Mouse (Mus musculus) forebrain, embryonic 11.5 days (tissue): ENCODE measurements around the gene Ttc7b. TPM values are rescaled to one million over a fixed set of nuclear protein-coding genes. Genes with fewer than 3 reads are reported as not detected.

Experiments
- ATAC-seq: fragments of 200-750 bp; cut with Nextera tagmentation; replicated peaks from 2 replicates; pipeline ENCODE4 v1.8.0; 2017; ENCODE audit warnings: moderate TSS enrichment; ENCODE audit not compliant: low FRiP score
- DNase-seq: peaks from one replicate; pipeline ENCODE4 v3.0.0-alpha.2; 2017; ENCODE audit warnings: low spot score
- H3K27ac ChIP-seq: fragments of 300-500 bp; sonication (generic); 2 replicates; pipeline ENCODE4 v1.5.1; 2014; ENCODE audit warnings: low read depth, low read length
- H3K27me3 ChIP-seq: fragments of 300-500 bp; sonication (generic); 2 replicates; pipeline ENCODE4 v1.6.1; 2014; ENCODE audit warnings: mild to moderate bottlenecking, low read length, mixed read lengths; ENCODE audit not compliant: control insufficient read depth, insufficient read depth
- H3K36me3 ChIP-seq: fragments of 300-500 bp; sonication (generic); 2 replicates; pipeline ENCODE4 v1.6.1; 2014; ENCODE audit warnings: mild to moderate bottlenecking, low read length, moderate library complexity, mixed read lengths; ENCODE audit not compliant: control insufficient read depth, insufficient read depth
- H3K4me1 ChIP-seq: fragments of 300-500 bp; sonication (generic); replicated peaks from 2 replicates; pipeline ENCODE4 v1.6.1; 2014; ENCODE audit warnings: low read length, mixed read lengths; ENCODE audit not compliant: control insufficient read depth, insufficient read depth
- H3K4me2 ChIP-seq: fragments of 300-500 bp; sonication (generic); 2 replicates; pipeline ENCODE4 v1.6.1; 2014; ENCODE audit warnings: low read depth, mild to moderate bottlenecking, low read length, moderate library complexity, mixed read lengths; ENCODE audit not compliant: severe bottlenecking
- H3K4me3 ChIP-seq: fragments of 300-500 bp; sonication (generic); 2 replicates; pipeline ENCODE4 v1.5.1; 2014; ENCODE audit warnings: low read depth, low read length
- H3K9ac ChIP-seq: fragments of 300-500 bp; sonication (generic); 2 replicates; pipeline ENCODE4 v1.6.1; 2014; ENCODE audit warnings: low read length
- H3K9me3 ChIP-seq: fragments of 300-500 bp; sonication (generic); 2 replicates; pipeline ENCODE4 v1.6.1; 2016; ENCODE audit warnings: low read length, mixed read lengths; ENCODE audit not compliant: control insufficient read depth
- WGBS: fragments of 180-500 bp; shearing (Covaris S2); extraction: QIAGEN DNeasy Blood & Tissue Kit; methylation state at CpG from one replicate; pipeline ENCODE4 v1.1.7; 2014; 5-methylcytosine and 5-hydroxymethylcytosine counted together
- polyA plus RNA-seq: library from polyadenylated mRNA; unstranded; fragments of >200 nt; fragmentation: Nextera tagmentation; extraction: Ambion mirVana; gene quantifications from 2 replicates; pipeline ENCODE4 v1.2.1, GENCODE M21; 2014

The Ttc7b gene
- polyA plus RNA-seq, 1 experiment from 2014 or later, result 9.5 TPM

DNA sequence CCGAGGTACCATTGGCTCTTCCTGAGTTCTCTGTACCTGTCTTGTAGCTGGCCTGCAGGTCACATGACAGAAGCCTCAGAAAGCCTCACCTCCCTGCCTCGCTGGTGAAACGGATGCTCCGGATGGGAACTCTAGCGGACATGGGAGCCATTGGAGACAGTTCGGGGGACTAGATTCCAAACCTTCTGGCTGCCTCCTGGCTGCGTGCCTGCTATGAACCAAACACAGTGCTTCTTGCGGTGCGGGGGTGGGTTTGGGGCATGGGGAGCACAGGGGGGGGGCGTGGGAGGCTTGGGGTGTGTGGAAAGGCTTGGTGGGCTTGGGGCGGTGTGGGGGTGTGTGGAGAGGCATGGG, 230.5 kb downstream of the Ttc7b start:
- ATAC-seq (no peak), DNase-seq (no peak)
- Histone ChIP-seq H3K27ac (no peak overlapping the region), H3K9ac (no peak overlapping the region), H3K4me2 (no peak overlapping the region), H3K4me1 (peaks cover 17% of the 10 kb centered on the region), H3K36me3 (no peaks in the 10 kb centered on the region), H3K4me3 (no peak overlapping the region), H3K27me3 (no peaks in the 10 kb centered on the region), H3K9me3 (no peaks in the 10 kb centered on the region)
- WGBS, result 67% methylated on average over 11 of the region's 11 CpGs

DNA sequence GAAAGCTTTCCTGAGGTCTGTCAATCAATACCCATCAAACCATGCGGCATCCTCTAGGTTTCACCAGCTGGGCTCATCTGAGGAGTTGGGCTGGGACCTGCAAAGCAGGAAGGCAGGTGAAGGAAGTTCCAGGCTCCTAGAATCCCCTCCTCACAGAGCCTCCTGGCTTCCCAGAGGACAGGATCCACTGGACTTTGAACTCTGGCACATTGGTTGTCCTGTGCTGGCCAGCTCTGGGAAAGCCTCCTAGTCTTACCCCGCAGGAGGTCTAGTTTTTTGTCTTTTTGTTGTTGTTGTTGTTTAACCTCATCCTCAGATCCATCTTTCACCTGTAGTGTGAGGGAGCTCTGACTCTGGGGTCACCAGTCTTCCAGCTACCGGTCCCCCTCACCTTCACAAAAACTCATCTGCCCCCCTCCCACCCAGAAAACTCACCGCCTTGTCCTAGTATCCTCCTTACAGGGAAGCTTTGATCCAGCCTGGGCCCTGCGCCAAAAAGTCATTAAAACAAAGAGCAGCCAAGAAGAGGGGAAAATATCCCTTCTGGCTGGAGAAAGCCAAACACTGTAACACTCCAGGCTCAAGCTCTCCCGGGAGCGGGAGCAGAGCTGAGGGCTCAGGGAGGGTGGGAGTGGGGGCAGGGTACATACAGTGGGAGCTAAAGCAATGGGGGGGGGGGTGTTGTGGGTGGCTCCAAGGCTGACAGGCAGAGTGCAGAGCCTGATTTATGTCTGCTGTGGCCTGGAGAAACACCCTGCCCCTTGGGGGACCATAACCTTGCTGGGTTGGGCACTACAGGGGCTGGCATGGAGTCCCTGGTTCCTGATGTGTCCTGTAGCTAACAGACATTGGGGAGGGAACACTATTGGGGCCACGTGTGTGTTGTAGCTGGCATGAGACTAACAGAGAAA, 231.1 kb downstream of the Ttc7b start:
- Histone ChIP-seq H3K4me2 (no peak overlapping the region), H3K4me3 (no peak overlapping the region), H3K36me3 (no peaks in the 10 kb centered on the region), H3K27ac (0 out of 2 replicates have a peak overlapping the region, but pooled peaks have one; percentile 1), H3K9ac (no peak overlapping the region), H3K9me3 (no peaks in the 10 kb centered on the region), H3K27me3 (no peaks in the 10 kb centered on the region), H3K4me1 (peaks cover 17% of the 10 kb centered on the region)
- 36% methylated on average over 8 of the region's 8 CpGs for WGBS
- ATAC-seq, result peak; percentile 42
- DNase-seq, result no peak

DNA sequence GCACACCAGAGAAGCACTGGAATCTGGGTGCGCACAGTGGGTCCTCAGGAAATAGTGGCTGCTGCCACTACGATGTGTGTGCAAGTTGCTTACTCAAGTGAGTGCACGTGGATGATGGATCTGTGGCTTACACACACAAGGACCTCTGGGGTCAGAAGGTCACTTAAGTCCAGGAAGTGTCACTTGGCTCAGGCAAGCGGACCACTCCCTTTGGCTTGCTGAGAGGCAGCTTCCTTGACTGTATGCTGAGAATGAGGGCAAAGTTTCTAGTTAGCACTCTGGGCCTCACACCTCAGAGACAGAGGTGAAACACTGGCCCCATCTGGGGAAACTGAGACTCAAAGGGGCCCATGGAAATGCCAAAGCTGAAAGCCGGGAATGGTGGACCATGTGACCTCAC, 232.6 kb downstream of the Ttc7b start:
- DNase-seq, result no peak
- Histone ChIP-seq H3K4me3 (no peak overlapping the region), H3K4me1 (peaks cover 17% of the 10 kb centered on the region), H3K9me3 (no peaks in the 10 kb centered on the region), H3K9ac (no peak overlapping the region), H3K27me3 (no peaks in the 10 kb centered on the region), H3K36me3 (no peaks in the 10 kb centered on the region), H3K27ac (no peak overlapping the region), H3K4me2 (no peak overlapping the region)
- no peak for ATAC-seq
- WGBS, result 82% methylated on average over 5 of the region's 5 CpGs

DNA sequence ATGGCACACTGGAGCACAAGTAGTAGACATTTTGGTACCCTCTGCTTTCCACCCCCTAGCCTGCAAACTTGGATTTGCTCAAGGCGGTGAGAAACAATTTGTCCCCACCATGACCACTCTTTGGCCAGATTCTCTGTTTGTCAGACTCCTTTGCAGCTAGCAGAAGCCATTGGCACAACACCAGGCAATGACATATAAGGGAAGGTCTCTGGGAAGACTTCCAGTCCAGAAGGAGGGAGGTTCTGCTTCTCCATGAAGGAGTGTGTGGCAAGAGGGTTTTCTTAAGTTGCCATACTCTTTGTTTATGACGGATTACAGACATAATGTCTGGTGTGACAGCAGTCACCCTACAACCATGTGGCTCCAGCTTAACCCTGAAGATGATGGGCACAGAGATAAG, 233.1 kb downstream of the Ttc7b start:
- Histone ChIP-seq H3K4me2 (no peak overlapping the region), H3K9ac (no peak overlapping the region), H3K9me3 (no peaks in the 10 kb centered on the region), H3K36me3 (no peaks in the 10 kb centered on the region), H3K4me3 (no peak overlapping the region), H3K27ac (no peak overlapping the region), H3K4me1 (peaks cover 17% of the 10 kb centered on the region), H3K27me3 (no peaks in the 10 kb centered on the region)
- 88% methylated on average over 2 of the region's 2 CpGs for WGBS
- ATAC-seq (no peak), DNase-seq (no peak)

DNA sequence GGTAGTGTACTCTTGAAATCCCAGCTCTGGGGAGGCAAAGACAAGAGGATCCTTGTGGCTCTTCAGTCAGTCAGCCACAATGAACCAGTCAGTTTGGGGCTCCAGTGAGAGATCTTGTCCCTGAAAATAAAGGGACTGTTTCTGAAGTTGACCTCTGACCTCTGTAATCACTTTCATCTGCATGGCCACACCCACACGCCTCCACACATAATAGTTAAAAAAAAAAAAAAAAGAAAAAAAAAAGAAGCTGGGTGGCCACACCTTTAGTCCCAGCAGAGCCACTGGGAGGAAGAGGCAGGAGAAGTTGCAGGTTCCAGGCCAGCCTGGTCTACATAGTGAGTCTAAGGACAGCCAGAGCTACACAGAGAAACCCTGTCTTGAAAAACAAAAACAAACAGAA, 237.3 kb downstream of the Ttc7b start:
- Histone ChIP-seq H3K4me1 (peaks cover 7% of the 10 kb centered on the region; the same call in 1 of the 2 replicates), H3K36me3 (no peaks in the 10 kb centered on the region), H3K9ac (no peak overlapping the region), H3K9me3 (no peaks in the 10 kb centered on the region), H3K27me3 (no peaks in the 10 kb centered on the region), H3K4me3 (no peak overlapping the region), H3K27ac (no peak overlapping the region), H3K4me2 (no peak overlapping the region)
- DNase-seq (no peak), ATAC-seq (no peak)
- WGBS, result 47% methylated on average over 1 of the region's 1 CpGs

DNA sequence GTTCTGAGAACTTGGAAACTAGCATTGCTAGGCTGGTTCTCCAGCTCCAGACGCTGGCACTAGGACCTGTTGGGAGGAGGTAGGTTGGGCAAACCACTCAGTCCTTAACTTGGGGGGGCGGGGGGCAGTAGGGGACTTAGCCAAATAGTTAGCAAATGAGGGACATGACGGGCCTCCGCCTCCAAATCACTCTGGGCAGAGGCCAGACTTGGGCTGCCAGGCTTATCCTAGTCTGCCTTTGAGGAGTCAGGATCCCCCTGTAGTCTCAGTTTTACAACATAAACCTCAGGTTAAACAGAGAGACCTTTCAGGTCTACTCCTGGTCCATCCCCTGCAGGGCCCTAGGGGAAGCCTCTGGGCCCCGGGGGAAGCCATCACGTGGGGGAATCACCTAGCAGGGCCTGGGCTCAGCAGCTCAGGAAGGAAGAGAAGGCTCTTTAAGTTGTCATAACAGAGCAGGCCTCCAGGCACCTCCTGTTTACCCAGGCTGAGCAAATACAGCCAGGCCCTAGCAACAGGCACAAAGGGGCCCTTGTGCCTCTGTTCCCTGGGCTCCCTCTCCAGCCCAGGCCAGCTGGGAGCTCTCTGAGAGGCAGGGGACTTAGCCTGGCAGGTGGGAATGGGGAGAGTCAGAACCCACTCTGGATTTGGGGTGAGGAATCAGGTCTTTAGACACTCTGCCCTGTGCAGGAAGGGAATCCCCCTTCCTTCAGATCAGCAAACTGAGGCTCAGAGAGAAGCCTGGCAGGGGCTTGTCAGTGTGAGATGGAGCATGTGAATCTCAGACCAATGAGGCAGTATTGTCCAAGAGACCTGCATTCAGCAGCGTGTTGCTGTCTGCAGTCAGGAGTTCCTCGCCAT, 238.4 kb downstream of the Ttc7b start:
- Histone ChIP-seq H3K27me3 (no peaks in the 10 kb centered on the region), H3K4me3 (no peak overlapping the region), H3K4me2 (no peak overlapping the region), H3K9me3 (no peaks in the 10 kb centered on the region), H3K36me3 (no peaks in the 10 kb centered on the region), H3K4me1 (peaks cover 9% of the 10 kb centered on the region), H3K27ac (peak overlapping the region; percentile 33), H3K9ac (peak overlapping the region; percentile 39; the same call in 1 of the 2 replicates)
- DNase-seq (peak; percentile 58), ATAC-seq (peak; percentile 76)
- 55% methylated on average over 8 of the region's 8 CpGs for WGBS

DNA sequence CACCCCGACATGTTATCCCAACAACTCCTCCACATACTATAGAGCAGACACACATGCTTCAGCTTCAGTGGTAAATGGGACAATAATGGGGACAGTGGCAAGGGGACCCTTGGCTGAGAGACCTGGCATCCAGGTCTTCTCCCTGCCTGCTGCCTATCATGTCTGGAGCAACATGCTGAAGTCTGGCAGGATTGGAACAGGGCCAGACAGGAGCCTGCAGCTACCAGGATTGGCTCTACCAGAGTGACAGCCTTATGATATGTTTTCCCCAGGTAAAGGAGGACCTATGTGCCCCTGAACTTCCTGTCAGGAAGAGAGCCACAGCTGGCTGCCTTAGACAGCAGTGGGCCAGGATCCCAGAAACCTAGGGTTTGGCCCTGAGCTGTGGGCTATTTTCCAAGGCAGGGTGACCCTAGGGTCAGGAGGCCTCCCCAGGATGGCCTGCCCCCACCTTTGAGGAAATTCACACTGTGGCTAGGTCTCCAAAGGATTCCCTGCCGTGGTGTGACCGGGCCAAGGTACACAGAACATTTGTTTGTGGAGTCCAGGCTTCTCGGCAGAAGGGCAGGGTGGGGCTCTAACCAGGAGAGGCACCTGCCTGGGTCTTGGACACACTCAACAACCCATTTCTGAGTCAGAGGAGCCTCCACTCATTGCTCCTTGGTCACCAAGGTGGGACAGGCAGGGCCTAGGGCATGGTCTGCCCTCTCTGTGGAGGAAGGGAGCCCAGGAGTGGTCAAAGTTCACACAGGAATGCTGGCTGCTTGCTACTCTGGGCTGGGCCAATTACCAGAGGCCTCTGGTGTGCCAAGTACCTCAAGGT, 239.4 kb downstream of the Ttc7b start:
- no peak for ATAC-seq
- Histone ChIP-seq H3K27me3 (no peaks in the 10 kb centered on the region), H3K9ac (no peak overlapping the region), H3K4me3 (no peak overlapping the region), H3K36me3 (no peaks in the 10 kb centered on the region), H3K9me3 (no peaks in the 10 kb centered on the region), H3K4me1 (peaks cover 12% of the 10 kb centered on the region), H3K4me2 (no peak overlapping the region), H3K27ac (no peak overlapping the region)
- 89% methylated on average over 4 of the region's 4 CpGs for whole genome bisulfite sequencing
- DNase-seq, result no peak

DNA sequence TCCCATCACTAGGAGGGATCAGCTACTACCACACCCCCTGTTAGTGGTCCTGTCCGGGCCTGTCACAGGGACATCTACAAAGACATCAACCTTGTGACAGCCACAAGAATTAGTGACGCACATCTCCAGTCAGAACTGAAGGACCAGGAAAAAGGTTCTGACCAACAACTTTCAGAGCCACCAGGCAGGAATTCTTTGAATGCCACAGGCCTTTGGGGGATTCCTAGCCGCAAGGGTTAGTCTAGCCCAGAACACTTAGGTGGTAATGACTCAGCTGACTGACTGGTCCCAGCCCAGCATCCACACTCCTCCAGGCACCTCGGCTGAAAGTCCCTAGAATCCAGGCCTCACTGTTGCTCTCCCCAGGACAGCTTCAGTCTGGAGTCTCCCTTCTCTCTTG, 240.7 kb downstream of the Ttc7b start:
- Histone ChIP-seq H3K4me1 (peaks cover 12% of the 10 kb centered on the region), H3K27me3 (no peaks in the 10 kb centered on the region), H3K9me3 (no peaks in the 10 kb centered on the region), H3K4me3 (no peak overlapping the region), H3K27ac (no peak overlapping the region), H3K4me2 (no peak overlapping the region), H3K36me3 (no peaks in the 10 kb centered on the region), H3K9ac (no peak overlapping the region)
- no peak for DNase-seq
- ATAC-seq, result no peak
- 90% methylated on average over 4 of the region's 4 CpGs for WGBS
